Mouse (Mus musculus) liver, embryonic 12.5 days (tissue): ENCODE measurements around the gene H1fx. TPM values are rescaled to one million over a fixed set of nuclear protein-coding genes. Genes with fewer than 3 reads are reported as not detected.
A peak's percentile ranks its signal among the peaks of the same experiment; 100 is the strongest.

Experiments
- ATAC-seq: fragments of 200-750 bp; cut with Nextera tagmentation; 2 replicates; pipeline ENCODE4 v1.8.0; 2017; ENCODE audit warnings: moderate number of reproducible peaks, mild to moderate bottlenecking, moderate library complexity
- H3K27ac ChIP-seq: fragments of 300-500 bp; sonication (generic); 2 replicates; pipeline ENCODE4 v1.5.1; 2016; ENCODE audit warnings: mild to moderate bottlenecking
- H3K27me3 ChIP-seq: fragments of 300-500 bp; sonication (generic); replicated peaks from 2 replicates; pipeline ENCODE4 v1.6.1; 2016; ENCODE audit warnings: mild to moderate bottlenecking, moderate library complexity
- H3K36me3 ChIP-seq: fragments of 300-500 bp; sonication (generic); 2 replicates; pipeline ENCODE4 v1.6.1; 2016; ENCODE audit warnings: mild to moderate bottlenecking, moderate library complexity
- H3K4me1 ChIP-seq: fragments of 300-500 bp; sonication (generic); 2 replicates; pipeline ENCODE4 v1.6.1; 2016
- H3K4me2 ChIP-seq: fragments of 300-500 bp; sonication (generic); 2 replicates; pipeline ENCODE4 v1.6.1; 2016; ENCODE audit warnings: mild to moderate bottlenecking, moderate library complexity
- H3K4me3 ChIP-seq: fragments of 300-500 bp; sonication (generic); 2 replicates; pipeline ENCODE4 v1.5.1; 2016; ENCODE audit warnings: mild to moderate bottlenecking, moderate library complexity
- H3K9ac ChIP-seq: fragments of 300-500 bp; sonication (generic); 2 replicates; pipeline ENCODE4 v1.6.1; 2016; ENCODE audit warnings: mild to moderate bottlenecking, moderate library complexity
- H3K9me3 ChIP-seq: fragments of 300-500 bp; sonication (generic); replicated peaks from 2 replicates; pipeline ENCODE4 v1.6.1; 2016; ENCODE audit warnings: mild to moderate bottlenecking, moderate library complexity
- WGBS: fragments of 180-500 bp; shearing (Covaris S2); methylation state at CpG from one replicate; pipeline ENCODE4 v1.1.7; 2016; ENCODE audit not compliant: insufficient replicate concordance; 5-methylcytosine and 5-hydroxymethylcytosine counted together
- polyA plus RNA-seq: library from polyadenylated mRNA; unstranded; fragments of >200 nt; fragmentation: Nextera tagmentation; extraction: Ambion mirVana; gene quantifications from 2 replicates; pipeline ENCODE4 v1.2.1, GENCODE M21; 2016

Gene H1fx
- polyA plus RNA-seq, 1 experiment from 2014 or later: 15.3 TPM

DNA sequence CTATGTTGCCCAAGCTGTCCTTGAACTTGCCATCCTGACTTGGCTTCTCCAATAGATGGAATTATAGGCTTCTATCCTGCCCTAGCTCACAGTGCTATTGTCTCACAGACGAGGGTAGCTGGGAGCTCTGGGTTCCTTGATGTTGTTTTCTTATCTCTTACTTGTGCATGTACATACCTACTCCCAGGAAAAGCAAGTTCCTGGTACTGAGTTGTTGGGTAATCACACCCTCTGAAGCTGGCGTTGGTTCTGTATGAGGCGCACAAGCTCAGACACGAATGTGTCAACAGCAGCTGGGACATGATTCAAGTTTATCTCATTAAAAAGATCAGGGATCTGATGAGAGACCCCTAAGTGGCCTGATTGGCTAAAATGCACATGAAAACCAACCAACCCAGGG is 22.0 kb upstream of the H1fx start:
- Histone ChIP-seq H3K9me3 (no peaks in the 10 kb centered on the region), H3K4me2 (no peak overlapping the region), H3K4me1 (0 out of 2 replicates have a peak, but pooled peaks cover 3% of the 10 kb centered on the region), H3K9ac (no peak overlapping the region), H3K27me3 (no peaks in the 10 kb centered on the region), H3K27ac (no peak overlapping the region), H3K36me3 (peaks cover 94% of the 10 kb centered on the region), H3K4me3 (no peak overlapping the region)
- peak; percentile 38; the same call in 1 of the 2 replicates for ATAC-seq
- 49% methylated on average over 4 of the region's 4 CpGs for WGBS

DNA sequence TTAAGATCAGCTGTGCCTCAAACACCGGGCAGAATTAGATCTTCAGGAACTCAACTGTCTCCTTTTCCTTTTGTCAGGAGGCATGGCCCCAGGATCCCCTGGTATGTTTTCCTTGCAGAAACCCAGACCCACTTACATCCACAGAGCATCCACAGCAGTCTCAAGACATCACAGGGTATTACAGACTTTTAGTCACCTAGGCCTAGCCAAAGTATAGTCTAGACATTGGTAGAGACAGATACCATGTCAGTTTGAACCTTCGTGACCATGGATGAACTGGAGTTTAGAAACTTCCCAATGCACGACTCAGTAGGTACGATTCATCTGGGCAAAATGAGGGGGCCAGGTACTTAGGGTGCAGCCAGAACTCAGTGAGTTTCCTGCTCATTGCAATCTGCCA is 16.9 kb upstream of the H1fx start:
- 66% methylated on average over 4 of the region's 4 CpGs for WGBS
- ATAC-seq: no peak
- H3K27me3 ChIP-seq: no peaks in the 10 kb centered on the region

DNA sequence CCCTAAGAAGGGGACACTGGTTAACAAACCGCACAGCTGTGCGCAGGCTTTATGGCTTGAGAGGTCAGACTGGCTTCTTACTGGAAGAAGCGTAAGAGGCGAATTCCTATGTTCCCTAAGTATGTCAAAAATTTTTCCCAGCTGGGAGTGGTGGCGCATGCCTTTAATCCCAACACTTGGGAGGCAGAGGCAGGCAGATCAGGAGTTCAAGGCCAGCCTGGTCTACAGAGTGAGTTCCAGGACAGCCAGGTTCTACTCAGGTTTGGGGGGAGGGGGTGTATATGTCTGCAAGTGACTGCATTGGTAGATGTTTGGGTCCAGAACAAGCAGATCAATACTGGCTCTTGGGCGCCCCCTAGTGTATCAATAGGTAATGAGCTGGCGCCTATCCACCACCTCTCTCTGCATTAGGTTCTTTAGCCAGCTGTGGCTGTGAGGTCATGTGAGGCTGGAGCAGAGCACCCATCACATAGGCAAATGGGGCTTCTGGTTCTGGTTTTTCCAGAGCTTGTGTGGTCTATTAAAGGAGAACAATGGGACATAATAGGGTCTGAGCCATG is 16.3 kb upstream of the H1fx start:
- WGBS: 64% methylated on average over 7 of the region's 7 CpGs
- Histone ChIP-seq H3K4me1 (peaks cover 37% of the 10 kb centered on the region), H3K36me3 (peaks cover 49% of the 10 kb centered on the region), H3K4me2 (no peak overlapping the region), H3K9ac (no peak overlapping the region), H3K9me3 (no peaks in the 10 kb centered on the region), H3K27ac (no peak overlapping the region), H3K4me3 (no peak overlapping the region), H3K27me3 (no peaks in the 10 kb centered on the region)
- peak; percentile 42; the same call in 1 of the 2 replicates for ATAC-seq

More for the DNA sequence above, 16.9 kb upstream of the H1fx start:
- Histone ChIP-seq H3K4me3 (no peak overlapping the region), H3K36me3 (peaks cover 54% of the 10 kb centered on the region), H3K9me3 (no peaks in the 10 kb centered on the region), H3K27ac (no peak overlapping the region), H3K4me1 (peaks cover 31% of the 10 kb centered on the region), H3K4me2 (no peak overlapping the region), H3K9ac (no peak overlapping the region)

DNA sequence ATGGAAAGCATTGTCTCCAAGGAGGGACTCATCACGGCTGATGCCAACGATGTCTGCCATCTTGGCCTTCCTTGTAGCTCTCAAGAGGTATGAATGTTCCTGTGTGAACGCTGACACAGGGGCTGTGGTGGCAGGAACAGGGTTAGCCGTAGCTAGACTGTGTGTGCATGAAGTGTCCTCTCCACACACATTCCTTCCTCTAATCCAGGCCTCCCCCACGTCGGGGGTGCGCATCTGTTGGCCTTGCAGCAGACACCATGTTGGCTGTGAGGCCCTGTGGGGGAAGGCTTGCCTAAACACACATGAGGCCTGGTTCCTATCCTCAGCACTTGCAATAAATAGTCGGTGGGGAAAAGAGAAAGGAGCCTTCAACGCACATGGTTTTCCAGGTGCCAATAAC is 15.2 kb upstream of the H1fx start:
- H3K4me2 ChIP-seq: no peak overlapping the region
- no peaks in the 10 kb centered on the region for H3K27me3 ChIP-seq
- WGBS: 83% methylated on average over 9 of the region's 9 CpGs
- no peak for ATAC-seq
- H3K4me1 ChIP-seq: peaks cover 40% of the 10 kb centered on the region
- no peak overlapping the region for H3K9ac ChIP-seq
- no peak overlapping the region for H3K4me3 ChIP-seq
- no peaks in the 10 kb centered on the region for H3K9me3 ChIP-seq
- no peak overlapping the region for H3K27ac ChIP-seq
- H3K36me3 ChIP-seq: peaks cover 37% of the 10 kb centered on the region

DNA sequence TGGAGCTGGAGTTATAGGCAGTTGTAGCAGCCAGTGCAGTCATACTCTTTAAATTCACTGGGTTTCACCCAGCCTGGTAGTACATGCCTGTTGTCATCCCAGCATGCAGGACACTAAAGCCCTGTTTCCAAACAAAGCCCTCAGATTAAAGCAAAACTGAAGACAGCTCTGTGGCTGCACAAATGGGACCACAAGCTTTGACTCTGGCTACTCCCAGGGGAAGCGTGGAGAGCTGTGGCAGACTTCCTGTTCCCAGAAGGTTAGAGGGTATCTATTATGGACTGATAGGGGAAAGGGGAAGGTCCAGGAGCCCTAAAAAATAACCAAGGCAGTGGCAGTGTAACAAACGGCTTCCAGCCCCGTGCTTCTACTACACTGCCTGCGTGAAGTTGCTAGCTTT is 14.1 kb upstream of the H1fx start:
- 31% methylated on average over 4 of the region's 4 CpGs for WGBS
- ATAC-seq: no peak
- H3K4me1 ChIP-seq: peaks cover 49% of the 10 kb centered on the region

DNA sequence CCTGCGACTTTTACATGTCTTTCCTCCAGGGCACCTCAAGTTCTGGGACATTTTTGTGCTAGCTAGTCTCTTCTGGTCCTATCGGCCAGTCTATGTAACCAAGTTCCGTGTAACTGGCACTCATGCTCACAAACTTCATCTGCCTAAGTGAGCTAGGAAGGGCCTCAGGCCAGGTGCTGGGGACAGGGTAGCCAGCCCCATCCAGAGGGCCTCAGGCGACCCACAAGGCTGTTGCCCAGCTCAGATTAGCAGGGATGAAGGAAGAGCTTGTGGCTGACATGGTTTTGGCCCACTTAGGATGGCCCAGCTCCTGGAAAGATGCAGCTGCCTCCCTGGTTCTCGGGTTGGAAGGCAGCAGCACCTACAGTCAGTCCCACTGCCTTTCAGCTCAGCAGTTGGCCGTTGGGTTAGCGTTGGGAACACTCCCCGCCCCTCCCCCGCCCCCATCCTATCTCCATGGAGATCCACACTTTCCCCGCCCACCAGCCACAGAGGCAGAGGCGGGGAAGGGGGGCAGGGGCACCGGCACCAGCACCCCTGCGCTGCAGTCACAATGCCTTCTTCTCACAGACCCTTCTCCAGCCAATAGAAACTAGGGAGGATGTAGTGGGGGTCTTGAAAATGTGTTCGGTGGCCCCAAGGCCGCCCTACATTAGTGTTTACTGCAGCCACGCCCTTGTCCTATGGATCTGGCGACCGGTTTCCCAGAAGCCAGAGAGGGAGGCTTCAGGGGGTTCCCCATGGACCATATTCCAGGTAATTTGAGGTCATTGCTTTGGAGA is 12.5 kb upstream of the H1fx start:
- no peaks in the 10 kb centered on the region for H3K9me3 ChIP-seq
- H3K27me3 ChIP-seq: peaks cover under 1% of the 10 kb centered on the region; the same call in 1 of the 2 replicates
- ATAC-seq: peak; percentile 74
- peak overlapping the region; percentile 45 for H3K4me3 ChIP-seq
- H3K36me3 ChIP-seq: peaks cover 15% of the 10 kb centered on the region
- H3K4me2 ChIP-seq: peak overlapping the region; percentile 70
- peaks cover 54% of the 10 kb centered on the region for H3K4me1 ChIP-seq
- peak overlapping the region; percentile 39 for H3K9ac ChIP-seq
- WGBS: 15% methylated on average over 18 of the region's 18 CpGs
- H3K27ac ChIP-seq: peak overlapping the region; percentile 76

More for the DNA sequence above, 14.1 kb upstream of the H1fx start:
- Histone ChIP-seq H3K27me3 (no peaks in the 10 kb centered on the region), H3K27ac (peak overlapping the region; percentile 28; the same call in 1 of the 2 replicates), H3K9me3 (no peaks in the 10 kb centered on the region), H3K36me3 (peaks cover 26% of the 10 kb centered on the region), H3K4me3 (no peak overlapping the region), H3K4me2 (no peak overlapping the region), H3K9ac (no peak overlapping the region)

DNA sequence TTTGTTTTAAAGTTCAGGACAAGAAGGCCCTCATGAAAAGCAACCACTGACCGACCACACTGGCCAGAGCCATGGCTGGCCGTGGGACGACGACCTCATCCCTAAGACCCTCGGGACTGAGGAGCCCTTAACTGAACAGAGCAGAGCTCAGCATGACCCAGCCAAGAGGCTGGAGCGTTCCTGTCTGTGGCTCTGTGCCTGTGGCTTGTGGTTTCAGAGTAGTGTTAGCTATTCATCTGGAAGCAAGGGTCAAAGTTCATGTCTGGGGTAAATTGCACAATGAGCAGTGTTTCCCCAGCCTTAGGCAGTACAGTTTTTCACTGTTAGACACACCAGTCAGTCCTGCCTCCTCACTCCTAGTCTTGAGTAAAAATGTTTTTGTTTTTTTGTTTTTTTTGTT is 11.3 kb upstream of the H1fx start:
- Histone ChIP-seq H3K36me3 (peaks cover 4% of the 10 kb centered on the region; the same call in 1 of the 2 replicates), H3K27ac (peak overlapping the region; percentile 57; the same call in 1 of the 2 replicates), H3K9ac (no peak overlapping the region), H3K27me3 (peaks cover 8% of the 10 kb centered on the region), H3K9me3 (no peaks in the 10 kb centered on the region), H3K4me1 (peaks cover 53% of the 10 kb centered on the region), H3K4me3 (no peak overlapping the region), H3K4me2 (no peak overlapping the region)
- ATAC-seq: peak; percentile 46; the same call in 1 of the 2 replicates
- 22% methylated on average over 6 of the region's 6 CpGs for WGBS

DNA sequence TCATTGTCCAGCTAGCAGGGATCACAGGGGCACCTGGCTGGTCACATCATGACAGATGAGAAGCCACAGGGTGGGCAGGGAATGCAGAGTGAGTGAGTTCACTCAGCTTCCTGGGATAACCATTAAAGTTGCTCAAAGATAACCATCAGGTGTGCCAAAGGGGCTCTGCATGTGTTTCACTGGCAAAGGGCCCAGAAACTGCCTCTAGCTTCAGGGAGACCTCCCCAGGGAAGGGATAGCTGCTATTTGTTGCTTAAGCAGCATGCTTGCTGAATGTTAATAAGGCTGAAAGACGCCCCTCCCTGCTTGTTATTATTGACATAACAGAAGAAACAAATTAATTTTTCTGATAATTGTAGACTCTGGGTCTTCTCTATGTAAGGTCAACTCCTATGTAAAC is 10.4 kb upstream of the H1fx start:
- Histone ChIP-seq H3K9ac (no peak overlapping the region), H3K27ac (0 out of 2 replicates have a peak overlapping the region, but pooled peaks have one; percentile 1), H3K9me3 (no peaks in the 10 kb centered on the region), H3K4me2 (no peak overlapping the region), H3K36me3 (no peaks in the 10 kb centered on the region), H3K27me3 (peaks cover 8% of the 10 kb centered on the region), H3K4me3 (no peak overlapping the region), H3K4me1 (peaks cover 50% of the 10 kb centered on the region)
- WGBS: 75% methylated on average over 1 of the region's 1 CpGs
- no peak for ATAC-seq

DNA sequence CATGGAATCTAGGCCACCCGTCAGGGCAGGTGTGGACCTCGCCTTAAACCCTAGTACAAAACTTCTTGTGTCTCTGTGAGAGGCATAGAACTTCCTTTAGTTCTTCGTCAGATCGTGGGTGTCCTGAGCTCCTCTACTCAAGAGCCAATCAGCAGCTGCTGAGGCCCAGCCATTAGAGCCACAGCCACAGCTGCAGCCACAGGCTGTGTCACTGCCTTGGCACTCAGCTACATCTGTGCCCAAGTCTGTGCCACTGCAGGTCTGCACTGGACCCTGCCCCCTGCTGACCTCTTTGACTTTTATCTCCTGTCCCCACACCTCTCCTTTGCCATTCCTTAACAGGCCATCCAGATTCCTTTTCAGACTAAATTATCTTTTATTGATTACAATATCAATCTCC is 9.8 kb upstream of the H1fx start:
- 42% methylated on average over 4 of the region's 4 CpGs for WGBS
- Histone ChIP-seq H3K27me3 (peaks cover 8% of the 10 kb centered on the region), H3K36me3 (no peaks in the 10 kb centered on the region), H3K4me1 (peaks cover 50% of the 10 kb centered on the region), H3K4me2 (no peak overlapping the region), H3K27ac (no peak overlapping the region), H3K4me3 (no peak overlapping the region), H3K9me3 (no peaks in the 10 kb centered on the region), H3K9ac (no peak overlapping the region)
- no peak for ATAC-seq

DNA sequence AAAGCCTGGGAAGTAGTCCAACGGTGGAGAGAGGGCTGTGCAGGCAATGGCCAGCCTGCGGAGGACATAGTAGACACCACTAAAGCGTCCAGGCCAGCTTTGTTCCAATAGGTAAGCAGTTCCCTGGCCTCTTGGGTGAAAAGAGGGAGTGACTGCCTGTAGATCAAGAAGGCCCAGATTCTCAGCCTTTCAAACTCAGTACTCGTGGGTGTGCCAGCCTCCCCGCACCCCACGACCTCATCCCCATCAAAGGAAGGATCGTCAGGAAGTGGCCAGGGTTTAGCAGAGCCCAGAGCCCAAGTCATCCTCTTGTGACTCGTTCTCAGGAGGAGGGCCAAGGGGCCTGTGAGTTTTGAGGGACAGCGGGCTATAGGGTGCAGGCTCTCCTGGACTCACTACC is 1.1 kb upstream of the H1fx start:
- no peaks in the 10 kb centered on the region for H3K36me3 ChIP-seq
- no peak overlapping the region for H3K9ac ChIP-seq
- peaks cover 75% of the 10 kb centered on the region for H3K27me3 ChIP-seq
- peak overlapping the region; percentile 61 for H3K4me2 ChIP-seq
- 45% methylated on average over 9 of the region's 9 CpGs for WGBS
- no peak for ATAC-seq
- H3K4me3 ChIP-seq: 0 out of 2 replicates have a peak overlapping the region, but pooled peaks have one; percentile 57
- no peaks in the 10 kb centered on the region for H3K9me3 ChIP-seq
- H3K4me1 ChIP-seq: 0 out of 2 replicates have a peak, but pooled peaks cover 4% of the 10 kb centered on the region
- no peak overlapping the region for H3K27ac ChIP-seq

DNA sequence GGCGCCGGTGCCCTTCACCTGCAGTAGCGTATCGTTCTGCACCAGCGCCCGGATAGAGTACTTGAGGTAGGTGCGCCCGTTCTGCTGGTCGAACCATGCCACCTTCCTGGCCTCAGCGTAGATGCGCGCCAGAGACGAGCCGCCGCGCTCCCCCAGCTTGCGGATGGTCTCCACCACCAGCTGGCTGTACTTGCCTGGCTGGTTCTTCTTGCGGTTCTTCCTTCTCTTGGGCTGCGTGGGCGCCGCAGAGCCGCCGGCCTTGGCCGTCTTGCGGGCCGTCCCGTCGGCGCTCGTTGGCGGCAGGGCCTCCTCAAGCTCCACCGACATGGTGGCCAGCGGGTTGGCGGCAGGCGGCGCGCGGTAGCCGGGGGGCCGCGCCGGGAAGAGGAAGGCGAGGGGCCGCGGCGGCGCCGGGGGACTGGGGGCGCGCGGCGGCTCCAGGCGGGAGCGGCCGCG is 379 bp downstream of the H1fx start:
- H3K4me2 ChIP-seq: peak overlapping the region; percentile 61
- 0 out of 2 replicates have a peak, but pooled peaks cover 4% of the 10 kb centered on the region for H3K4me1 ChIP-seq
- H3K4me3 ChIP-seq: peak overlapping the region; percentile 57
- H3K9me3 ChIP-seq: no peaks in the 10 kb centered on the region
- peak overlapping the region; percentile 53 for H3K9ac ChIP-seq
- peaks cover 76% of the 10 kb centered on the region for H3K27me3 ChIP-seq
- peak overlapping the region; percentile 36; the same call in 1 of the 2 replicates for H3K27ac ChIP-seq
- no peaks in the 10 kb centered on the region for H3K36me3 ChIP-seq
- WGBS: under 1% methylated on average over 56 of the region's 56 CpGs
- peak; percentile 21; the same call in 1 of the 2 replicates for ATAC-seq
